Mouse (Mus musculus): ENCODE data around the gene Gm21149.
"Not testable (repeated sequence)": the region's sequence is repeated elsewhere in the genome, so short reads cannot be mapped to it uniquely, and the experiment has no call there.

DNA sequence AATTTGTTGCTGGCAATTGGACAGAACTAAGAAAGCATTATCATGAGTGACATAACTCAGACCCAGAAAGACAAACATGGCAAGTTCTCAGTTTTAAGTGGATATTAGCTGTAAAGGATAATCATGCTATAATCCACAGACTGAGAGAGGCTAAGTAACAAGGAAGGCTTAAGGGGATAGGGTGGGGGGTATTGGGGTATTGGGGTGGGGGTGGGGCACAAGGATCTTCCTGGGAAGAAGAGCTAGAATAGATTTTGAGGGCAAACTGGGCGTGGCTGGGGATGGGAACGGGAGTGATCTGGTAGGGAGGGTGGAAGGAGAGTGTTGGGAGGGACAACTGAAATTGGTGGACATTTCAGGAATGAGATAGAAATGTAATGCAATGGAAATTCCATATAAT is 45.7 kb upstream of the Gm21149 start:
- TF ChIP-seq POLR2A (IDR thresholded peaks at IDR 0.05; ENCODE audit: borderline replicate concordance, insufficient read depth, low read length); CTCF (IDR thresholded peaks at IDR 0.05; ENCODE audit: borderline replicate concordance, insufficient read depth, low read depth, low read length): not testable (repeated sequence)
